Mouse (Mus musculus) left cerebral cortex, postnatal 36 days (tissue): ENCODE measurements around the gene Engase. TPM values are rescaled to one million over a fixed set of nuclear protein-coding genes. Genes with fewer than 3 reads are reported as not detected.

Experiments
- DNase-seq, 2 experiments: peaks; one replicate each; pipeline ENCODE4 v3.0.0; 2021 to 2022; ENCODE audit warnings: low spot score in 2 of 2, mixed read lengths in 1 of 2
- intact Hi-C: fragments of 180-260 bp; cut with DNase I; formaldehyde crosslinking; loops from one replicate; pipeline ENCODE4 v1.15.1; 2025
- total RNA-seq, 2 experiments: library from RNA; stranded (reverse); gene quantifications; 2 replicates each; pipeline ENCODE4 v1.2.3; 2021

The Engase gene
- total RNA-seq, 2 experiments from 2014 or later = 10.8 to 11.1 TPM

DNA sequence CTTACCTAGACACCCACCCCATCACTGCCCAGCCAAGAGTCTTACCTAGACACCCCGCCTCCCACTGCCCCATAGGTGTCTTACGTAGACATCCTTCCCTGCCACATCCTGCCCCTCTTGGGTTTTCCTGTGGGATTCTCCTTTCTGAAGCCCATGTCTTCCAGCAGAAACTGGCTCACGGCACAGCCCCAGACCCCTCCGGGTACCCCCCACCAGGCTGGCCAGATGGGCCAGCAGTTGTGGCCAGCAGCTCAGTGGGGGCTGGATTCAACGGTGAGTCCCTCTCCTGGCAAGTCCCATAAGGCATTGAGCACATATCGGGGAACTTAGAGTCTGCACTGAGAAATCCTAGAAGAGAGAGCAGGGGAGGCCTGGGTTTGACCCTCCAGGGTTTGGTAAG lies 9.7 kb downstream of the Engase start:
- intact Hi-C loops = no loop called here
- DNase-seq = no peak

DNA sequence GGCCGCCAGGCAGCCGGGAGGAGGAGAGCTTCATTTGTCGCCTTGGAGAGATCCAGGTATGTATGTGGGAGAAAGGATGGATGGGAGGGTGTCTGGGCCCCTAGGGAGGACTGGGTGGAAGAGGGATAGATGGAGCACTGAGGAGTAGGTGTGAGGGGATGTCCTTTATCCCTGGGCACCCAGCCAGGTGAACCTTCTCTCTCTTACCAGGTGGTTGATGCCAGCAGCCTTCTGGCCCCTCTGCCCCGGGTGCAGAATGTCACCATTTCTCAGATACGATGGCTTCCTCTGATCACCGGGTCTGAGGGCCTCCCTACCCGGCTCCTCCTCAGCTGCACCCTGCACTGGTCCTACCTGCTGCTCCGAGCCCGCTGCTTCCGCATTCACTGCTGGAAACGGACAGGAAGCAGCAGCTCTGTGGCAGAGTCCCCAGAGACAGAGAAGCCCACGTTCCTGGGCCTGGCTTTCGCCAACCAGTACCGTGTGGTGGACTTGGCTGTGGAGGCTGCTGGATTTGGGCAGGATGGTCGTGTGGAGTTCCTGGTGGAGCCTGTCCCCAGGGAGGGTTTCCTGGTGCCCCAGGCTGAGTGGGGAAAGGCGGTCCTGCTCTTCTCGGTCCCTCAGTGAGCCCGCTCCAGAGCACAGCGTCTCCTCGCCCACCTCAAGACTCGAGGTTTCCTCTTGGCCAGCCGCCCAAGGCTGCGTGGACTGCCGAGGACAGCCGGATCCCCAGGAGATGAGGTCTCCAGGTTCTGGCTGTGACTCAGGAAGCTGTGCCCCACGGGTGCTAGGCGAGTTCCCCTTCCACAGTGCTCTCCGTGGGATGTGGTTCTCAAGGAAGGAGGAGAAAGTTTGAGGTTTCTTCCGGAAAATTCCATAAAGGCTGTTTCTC lies 10.5 kb downstream of the Engase start:
- DNase-seq = no peak

DNA sequence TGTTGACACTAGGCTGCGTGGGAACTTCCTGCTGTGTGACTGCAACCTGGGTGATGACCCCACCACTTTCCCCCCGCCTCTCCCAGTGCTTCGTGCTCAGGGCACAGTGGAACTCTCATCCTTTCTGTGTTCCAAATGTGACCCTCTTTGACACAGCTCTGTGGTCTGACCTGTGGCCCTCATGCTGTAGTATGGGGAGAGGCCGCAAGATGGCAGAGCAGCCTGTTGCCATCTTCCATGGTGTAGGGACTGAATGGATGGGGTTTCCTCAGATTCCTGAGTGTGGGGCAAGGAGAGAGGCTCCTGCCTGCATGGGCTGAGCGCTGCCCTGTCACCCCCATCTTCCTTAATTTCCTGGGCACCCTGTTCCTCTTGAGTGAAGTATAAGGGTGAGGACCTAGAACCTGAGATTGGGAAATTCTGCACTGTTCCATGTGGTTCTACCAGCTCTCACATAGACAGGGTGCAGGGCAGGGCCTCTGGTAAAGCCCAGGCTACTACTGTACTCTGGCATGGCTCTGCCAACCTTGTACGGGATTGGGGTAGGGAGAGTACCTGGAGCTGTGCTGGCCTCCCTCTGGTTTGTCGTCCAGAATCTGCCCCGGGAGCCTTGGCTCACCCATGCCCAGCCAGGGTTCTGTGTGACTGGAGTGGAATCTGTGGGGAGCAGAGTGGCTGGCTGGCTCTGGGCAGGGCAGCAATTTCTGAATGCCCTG lies 11.7 kb downstream of the Engase start:
- intact Hi-C loops = no loop called here
- DNase-seq = no peak

More for the DNA sequence above, 10.5 kb downstream of the Engase start:
- intact Hi-C loops = no loop called here

DNA sequence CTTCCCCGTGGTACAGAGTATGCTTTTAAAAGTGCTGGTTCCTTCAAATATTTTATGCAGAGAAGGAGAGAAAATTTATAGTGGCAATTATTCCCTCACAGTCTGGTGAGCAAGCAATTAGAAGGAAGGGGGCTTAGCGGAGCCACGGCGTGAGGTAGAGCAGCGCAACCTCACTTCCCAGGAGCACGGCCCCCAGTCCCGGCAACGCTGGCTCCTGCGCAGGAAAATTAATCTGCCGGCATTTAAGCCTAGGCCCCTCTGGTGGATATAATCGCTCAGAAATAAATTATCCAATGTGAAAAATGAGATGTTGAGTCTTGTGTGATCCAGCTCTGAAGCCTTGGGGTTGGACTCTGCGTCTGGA lies 12.3 kb downstream of the Engase start:
- DNase-seq = no peak
- intact Hi-C loops = no loop called here

DNA sequence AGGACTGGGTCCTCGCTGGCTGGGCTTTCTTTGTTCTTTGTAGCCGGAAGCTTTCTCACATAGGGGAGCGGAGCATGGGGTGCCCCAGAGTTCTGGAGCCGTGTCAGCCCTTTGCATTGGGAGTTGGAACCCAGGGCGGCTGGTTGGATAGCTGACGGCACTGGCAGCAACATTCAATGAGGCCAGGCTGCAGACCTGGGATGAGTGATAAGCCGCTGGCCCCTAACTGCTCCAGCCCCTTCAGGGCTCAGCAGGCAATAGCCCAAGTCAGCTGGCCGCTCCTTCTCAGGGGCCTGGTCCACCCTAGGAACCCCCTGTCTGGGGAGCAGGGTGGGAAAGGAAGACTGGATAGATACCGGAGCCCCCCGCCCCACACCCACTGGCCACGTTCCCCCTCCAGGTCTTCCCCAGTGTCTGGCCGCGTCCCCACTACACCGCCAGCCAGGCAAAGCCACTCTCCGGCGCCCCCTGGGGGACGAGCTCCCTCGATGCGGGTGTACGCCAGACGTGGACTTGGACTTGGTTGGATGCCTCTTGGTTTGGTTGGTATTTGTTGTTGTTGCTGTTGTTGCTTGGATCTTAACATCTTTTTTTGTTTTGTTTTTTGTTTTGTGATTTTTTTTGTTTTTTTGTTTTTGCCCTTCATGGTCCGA lies 14.1 kb downstream of the Engase start:
- intact Hi-C loops = loop anchor here (2.0 kb wide), 1 partner anchor 44 kb away; no protein-coding TSS in a partner anchor
- peak in 1 of 2 experiments; percentile 52 for DNase-seq

DNA sequence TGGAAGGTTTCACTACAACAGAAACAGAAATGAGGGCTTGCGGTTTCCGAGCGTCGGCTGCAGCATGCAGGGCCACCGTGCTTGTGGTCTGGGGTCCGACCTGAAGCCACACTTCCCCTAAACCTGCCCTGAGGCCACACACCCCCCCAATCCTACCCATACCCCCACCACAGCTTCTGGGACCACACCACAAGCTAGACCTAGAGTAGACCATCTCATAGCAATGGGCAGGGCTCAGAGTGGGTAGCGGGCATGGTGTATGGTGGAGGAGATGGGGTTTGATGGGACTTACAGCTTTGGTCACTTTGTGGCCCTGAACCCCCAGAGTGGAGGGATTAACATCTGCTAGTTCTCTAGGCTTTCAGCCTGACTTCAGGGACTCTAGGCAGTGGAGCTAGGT lies 14.6 kb downstream of the Engase start:
- intact Hi-C loops = loop anchor here (2.0 kb wide), 1 partner anchor 44 kb away; no protein-coding TSS in a partner anchor
- DNase-seq = no peak

DNA sequence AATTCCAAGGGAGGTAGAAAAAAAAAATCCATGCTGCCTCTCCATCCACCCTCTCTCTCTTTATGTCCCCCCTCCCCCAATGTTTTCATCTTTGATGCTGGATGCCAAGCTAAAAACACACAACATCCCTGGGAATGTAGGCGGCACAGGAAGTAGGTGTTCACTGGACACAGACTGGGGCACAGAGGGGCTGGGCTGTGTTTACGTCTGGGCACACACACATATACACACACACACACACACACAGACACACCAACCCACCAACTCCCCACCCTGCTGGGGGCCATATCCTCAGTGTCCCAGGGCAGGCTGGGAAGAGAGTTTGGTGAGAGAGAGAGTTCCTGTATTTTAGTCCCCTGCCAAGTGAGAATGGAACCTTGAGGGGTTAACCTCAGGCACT lies 16.8 kb downstream of the Engase start:
- intact Hi-C loops = no loop called here
- no peak for DNase-seq

DNA sequence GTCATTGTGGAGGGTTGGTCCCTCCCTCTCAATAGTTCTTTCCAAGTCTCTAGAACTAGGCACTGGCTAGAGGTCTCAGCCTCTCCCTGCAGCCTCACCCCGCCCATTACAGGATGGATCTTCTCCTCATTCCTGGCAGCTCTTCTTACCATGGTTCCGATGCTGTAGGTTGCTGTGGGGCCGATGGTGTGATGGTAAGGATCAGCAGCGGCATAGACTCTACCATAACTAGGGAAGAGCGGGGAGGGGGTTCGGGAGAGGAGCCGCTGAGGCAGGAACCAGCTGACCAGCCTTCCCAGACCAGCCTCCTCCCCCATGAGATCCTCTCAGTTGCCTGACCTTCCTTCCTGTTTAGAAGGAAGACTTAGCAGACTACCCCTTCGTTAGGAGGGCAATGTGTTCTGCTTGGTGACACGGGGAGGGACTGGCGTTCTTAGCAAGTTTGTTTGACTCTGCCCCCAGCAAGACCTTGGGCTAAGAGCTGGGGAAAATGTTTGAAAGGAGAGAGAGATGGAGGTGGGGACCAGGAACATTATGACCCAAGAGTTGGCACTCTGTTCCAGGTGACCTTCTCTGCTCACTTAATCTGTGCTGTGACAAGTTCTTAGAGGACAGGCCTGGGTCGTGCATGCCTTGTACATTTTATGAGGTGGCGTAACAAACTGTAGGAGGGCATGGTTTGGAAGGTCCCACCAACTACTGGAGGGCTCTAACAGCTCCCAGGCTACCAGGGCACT lies 17.5 kb downstream of the Engase start:
- DNase-seq = no peak
- intact Hi-C loops = no loop called here

DNA sequence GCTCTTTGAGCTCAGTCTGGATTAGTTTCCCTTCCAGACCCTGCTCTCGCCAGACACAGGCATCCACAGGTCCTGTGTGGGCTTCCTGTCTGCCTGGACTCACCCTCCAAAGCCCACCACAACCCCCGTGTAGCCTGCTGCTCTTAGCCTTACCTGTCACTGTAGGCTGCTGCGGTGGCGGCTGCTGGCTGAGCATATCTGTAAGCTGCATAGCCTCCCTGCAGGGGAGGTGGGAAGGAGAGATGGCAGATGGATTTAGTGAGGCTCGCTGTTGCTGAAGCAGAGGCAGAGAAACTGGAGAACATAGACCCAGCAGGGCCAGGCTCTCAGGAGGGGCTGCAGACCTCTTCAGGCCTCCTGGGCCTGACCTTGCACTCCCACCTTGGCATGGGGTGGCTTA lies 18.4 kb downstream of the Engase start:
- intact Hi-C loops = no loop called here
- DNase-seq = peak; percentile 59 to 64

DNA sequence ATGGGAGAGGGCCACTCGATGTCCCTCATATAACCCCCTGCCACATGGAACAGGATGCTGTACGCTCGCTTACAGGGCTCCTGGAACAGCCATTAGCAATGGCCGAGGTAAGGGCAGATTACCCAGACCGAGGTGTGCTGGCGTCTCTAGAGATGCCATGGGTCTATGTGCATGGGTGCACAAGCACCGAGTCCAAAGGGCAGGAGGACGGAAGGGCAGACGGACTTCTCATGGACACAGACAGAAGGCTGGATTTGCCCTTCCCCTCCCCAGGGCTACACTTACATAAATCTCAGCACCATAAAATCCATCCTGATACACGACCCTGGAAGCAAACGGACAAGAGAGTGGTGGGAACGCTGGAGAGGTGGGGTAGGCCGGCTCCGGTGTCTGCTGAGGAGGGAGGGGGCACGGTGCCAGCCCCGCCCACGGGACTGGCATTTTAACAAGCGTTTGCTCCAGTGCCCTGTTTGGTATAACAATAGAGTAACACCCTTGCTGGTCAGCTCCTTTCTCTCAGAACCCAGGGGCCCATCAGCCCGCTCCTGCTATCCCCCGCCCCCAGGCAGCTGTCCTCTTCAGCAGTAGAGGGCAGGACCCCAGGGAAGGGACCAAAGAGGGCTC lies 19.5 kb downstream of the Engase start:
- intact Hi-C loops = no loop called here

DNA sequence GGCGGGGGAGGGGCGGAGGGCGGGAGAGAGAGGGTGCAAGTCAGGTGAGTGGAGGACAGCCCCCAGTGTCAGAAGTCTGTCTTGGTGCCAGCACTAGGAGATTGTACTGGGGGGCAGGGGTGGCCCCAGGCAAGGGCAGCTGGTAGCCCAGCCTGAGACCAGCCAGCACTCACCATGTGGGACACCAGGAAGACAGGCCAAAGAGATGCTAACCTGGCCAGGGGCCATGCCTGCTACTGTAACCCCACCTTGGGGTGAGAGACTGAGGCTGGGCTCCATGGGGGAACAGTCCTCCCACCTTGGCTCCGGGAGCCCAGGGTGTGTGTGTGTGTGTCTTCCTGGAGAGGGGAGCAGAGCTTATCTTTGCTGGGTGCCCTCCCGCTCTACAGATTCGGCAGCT lies 26.4 kb downstream of the Engase start:
- DNase-seq = no peak
- intact Hi-C loops = no loop called here

More for the DNA sequence above, 19.5 kb downstream of the Engase start:
- no peak for DNase-seq

DNA sequence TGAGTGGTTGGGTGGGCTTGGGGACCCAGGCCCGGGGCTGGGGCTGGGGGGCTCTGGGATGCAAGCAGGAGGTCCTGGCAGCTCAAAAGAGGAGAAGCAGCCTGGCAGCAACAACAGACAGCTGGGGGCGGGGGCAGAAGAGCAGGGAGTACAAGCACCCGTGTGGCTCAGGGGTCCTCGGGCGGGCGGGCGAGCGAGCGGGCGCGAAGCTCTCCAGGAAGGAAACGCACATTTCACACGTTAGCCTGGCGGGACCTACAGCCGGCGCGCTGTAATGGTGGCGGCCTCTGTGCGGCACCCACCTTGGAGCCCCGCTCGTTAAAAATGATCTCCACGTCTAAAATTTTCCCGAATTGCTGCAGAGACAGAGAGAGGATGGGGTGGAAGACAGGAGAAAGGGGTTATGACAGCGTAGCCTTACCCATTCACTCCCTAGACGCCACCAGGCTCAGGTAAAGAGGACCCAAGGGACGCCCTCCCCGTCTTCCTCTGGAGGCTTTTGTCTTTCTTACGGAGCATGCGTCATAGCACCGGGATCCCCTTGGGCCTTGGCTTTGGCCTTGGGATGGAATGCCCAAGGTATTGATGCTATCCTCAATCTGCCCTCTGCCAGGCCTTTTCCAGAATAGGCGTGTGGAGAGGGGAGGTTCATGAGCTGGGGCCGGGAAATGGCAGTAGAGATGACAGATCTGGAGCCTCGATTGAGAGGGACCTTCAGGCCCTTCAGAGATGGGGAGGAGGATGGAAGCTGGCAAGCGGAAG lies 27.0 kb downstream of the Engase start:
- intact Hi-C loops = no loop called here
- no peak for DNase-seq

DNA sequence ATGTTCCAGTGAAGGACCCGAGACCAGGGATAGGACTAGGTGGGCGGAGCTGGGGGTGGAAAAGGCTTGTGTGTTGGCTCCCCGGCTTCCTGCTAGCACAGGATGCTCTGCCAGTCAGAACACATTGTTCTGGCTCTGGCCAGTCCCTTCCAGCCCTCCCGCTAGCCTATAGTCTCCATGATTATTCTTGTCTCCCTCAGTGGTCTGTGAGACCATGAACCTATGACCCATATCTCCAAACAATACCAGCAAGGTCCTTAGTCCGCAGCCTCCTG lies 27.5 kb downstream of the Engase start:
- intact Hi-C loops = no loop called here
- peak; percentile 43 to 44 for DNase-seq

DNA sequence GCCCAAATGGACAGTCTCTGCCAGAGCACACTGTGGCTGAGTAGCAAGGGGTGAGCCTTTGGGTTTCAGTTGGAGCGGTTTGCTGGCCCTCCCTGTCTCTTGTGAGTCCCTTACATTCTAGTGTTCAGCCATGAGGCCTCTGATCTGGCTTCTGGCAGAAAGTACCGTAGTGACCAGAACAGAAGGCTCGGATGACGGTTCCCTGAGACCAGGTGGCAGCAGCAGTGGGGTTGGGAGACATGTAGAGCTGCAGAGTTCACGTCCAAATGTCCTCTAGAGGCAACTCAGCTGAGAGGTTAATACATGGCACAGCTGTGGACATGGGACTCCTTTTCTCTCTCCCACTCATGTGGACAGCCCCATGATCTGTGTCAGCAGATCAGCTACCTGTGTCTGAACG lies 30.5 kb downstream of the Engase start:
- intact Hi-C loops = loop anchor here (5.0 kb wide), 1 partner anchor 235 kb away; no protein-coding TSS in a partner anchor
- DNase-seq = no peak

DNA sequence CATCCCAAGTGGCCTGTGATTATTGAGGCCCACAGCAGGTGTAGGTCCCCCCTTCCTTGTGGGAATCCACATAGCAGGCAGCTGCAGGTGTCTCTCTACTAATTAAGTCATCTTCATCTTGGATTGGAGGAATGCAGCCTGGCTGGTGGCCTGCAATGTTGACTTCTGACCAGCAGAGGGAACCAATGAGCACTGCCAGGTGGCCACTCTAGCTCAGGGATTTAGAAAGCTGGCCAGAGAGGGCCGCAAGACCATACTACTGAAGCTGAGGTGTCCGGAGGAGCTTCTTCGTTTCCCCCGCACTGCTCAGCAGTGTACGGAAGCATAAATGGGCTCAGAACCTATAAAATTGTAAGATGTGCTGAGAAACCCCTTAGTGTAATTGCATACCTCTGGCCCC lies 31.3 kb downstream of the Engase start:
- peak; percentile 72 to 78 for DNase-seq
- intact Hi-C loops = loop anchor here (5.0 kb wide), 1 partner anchor 234 kb away; no protein-coding TSS in a partner anchor

DNA sequence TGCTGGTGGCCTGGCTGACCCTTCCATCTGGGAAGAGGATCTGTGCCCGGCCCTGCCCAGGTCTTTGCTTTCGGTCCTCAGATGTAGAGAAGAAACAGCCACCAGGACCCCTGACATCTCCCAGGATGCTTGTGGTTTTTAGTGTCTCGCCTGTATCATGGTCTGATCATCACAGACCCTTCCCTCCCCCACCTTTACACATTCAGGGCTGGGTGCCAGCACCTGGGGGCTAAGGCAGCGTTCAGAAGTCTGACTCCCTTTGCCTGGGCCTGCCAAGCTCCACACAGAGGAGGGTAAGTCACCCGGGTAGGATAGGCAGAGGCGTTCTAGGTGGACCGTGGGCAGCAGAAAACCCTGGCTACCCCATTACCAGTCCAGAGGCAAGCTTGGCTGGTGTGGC lies 31.7 kb downstream of the Engase start:
- DNase-seq = no peak
- intact Hi-C loops = loop anchor here (5.0 kb wide), 1 partner anchor 234 kb away; no protein-coding TSS in a partner anchor

DNA sequence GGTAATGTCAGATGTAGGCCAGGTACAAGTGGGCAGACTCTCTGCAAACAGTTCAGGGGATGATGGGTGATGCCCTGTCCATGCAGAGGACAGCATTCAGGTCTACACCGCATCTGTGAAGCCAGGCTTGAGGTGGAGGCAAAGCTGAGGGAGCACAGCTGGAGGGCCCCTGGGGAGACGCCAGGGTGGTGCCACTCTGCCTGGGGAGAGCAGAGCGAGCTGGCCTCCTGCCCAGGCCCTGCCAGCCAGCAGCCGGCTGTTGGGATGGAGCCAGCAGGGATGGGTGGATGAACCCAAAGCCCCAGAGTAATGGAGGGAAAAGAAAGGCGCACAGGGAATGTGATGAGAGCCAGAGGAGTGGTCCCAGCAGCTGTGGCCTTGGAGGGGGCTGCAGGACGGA lies 35.2 kb downstream of the Engase start:
- intact Hi-C loops = no loop called here
- DNase-seq = peak; percentile 36 to 55

DNA sequence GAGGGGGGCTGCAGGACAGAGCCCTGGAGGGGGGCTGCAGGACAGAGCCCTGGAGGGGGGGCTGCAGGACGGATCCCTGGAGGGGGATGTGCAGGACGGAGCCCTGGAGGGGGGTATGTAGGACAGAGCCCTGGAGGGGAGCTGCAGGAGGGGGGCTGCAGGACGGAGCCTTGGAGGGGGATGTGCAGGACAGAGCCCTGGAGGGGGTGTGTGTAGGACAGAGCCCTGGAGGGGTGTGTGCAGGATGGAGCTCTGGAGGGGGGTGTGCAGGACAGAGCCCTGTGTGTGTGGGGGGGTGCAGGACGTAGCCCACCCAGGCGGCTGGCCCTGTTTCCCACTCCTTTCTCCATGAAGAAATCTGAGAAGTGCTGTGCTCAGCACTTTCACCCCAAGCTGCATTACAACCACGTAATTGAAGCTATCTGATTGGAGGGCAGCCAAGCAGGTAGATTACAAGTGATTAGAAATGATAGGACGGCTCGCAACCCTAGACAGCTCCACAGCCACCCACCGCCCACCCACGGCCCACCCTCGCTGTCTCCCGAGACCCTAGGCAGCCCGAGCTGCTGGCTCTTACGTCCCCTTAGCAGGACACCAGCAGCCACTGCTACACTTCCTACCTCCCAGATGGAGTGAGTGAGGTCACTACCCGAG lies 35.8 kb downstream of the Engase start:
- no peak for DNase-seq
- intact Hi-C loops = no loop called here
